Mouse (Mus musculus) spleen, adult 10 weeks (tissue): Measurements from ENCODE around the gene Gm19668. TPM values are rescaled to one million over a fixed set of nuclear protein-coding genes. Genes with fewer than 3 reads are reported as not detected.

Experiments
- polyA plus RNA-seq: library from polyadenylated mRNA; stranded (reverse); fragments of 350-450 nt; fragmentation: Illumina TruSeq; extraction: RNeasy Lipid Tissue Mini Kit (QIAGEN cat#74804); gene quantifications from one replicate; pipeline ENCODE4 v1.2.3, GENCODE M21; 2015; ENCODE audit warnings: low replicate concordance; ENCODE audit not compliant: insufficient read depth

The Gm19668 gene
- polyA plus RNA-seq: not detected

DNA sequence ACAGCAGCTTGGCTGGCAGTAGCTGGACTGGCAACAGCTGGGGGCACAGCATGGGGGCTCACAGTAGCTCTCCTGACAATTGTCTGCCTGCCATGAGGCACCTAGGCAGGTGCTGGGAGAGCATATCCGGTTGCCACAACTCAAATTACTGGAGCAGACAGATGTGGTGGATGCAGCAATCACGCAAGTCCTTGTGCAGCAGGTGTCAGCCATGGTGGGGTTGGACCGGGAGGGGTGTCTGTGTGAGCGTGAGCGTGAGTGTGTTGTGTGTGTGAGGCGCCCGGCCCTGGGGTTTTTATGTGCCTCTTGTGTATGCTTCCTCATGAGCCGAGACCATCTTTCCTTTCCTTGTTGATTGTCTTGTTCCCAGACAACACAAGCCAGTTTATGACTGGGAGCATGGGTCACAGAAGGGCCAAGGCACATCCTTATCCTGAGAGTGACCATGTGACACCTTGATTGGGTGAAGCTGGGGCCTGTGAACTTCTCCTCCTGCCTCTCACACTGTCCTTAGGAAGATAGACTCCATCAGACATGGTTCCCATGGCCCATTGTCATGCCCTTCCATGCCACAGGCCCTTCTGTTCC, at the start of gene Gm19668:
TSS of gene Gm19668 (minus strand) at position 213 of the 588 bp plus-strand sequence.

GRCm38 (mm10) chr10:77846503-77846902, 47.6 kb upstream of the Gm19668 start, which contains the start of gene Gm36176:
Gm36176 (plus strand) TSS chr10:77846803.

DNA sequence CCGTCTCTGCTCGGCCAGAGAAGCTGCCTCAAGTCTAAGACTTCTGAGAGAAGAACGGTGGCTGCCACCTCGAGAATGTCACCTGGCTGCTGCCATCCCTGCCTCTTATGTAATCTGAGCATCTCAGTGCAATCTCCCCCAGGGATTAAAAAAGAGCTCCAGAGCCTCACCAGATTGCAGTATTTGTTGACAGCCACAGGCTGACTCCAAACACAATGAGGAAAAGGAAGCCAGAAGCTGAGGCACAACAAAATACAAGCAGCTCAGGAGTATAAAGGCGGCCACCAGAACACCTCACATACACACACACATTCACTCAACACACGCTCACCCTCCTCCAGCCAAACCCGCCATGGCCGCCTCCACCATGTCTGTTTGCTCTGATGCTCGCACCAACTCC, 36.7 kb upstream of the Gm19668 start, which contains the start of gene Krtap10-10:
TSS of gene Krtap10-10 (plus strand) at position 301 of the 400 bp plus-strand sequence.

GRCm38 (mm10) chr10:77826951-77827350, 28.0 kb upstream of the Gm19668 start, which contains the start of gene Krtap10-4:
Krtap10-4 (minus strand) TSS chr10:77827095.

GRCm38 (mm10) chr10:77814382-77814781, 15.4 kb upstream of the Gm19668 start, which contains the start of gene Gm2696:
Gm2696 (plus strand) TSS chr10:77814682.

GRCm38 (mm10) chr10:77811743-77812142, 12.8 kb upstream of the Gm19668 start, which contains the start of gene Gm9507:
Gm9507 (minus strand) TSS chr10:77811843.

DNA sequence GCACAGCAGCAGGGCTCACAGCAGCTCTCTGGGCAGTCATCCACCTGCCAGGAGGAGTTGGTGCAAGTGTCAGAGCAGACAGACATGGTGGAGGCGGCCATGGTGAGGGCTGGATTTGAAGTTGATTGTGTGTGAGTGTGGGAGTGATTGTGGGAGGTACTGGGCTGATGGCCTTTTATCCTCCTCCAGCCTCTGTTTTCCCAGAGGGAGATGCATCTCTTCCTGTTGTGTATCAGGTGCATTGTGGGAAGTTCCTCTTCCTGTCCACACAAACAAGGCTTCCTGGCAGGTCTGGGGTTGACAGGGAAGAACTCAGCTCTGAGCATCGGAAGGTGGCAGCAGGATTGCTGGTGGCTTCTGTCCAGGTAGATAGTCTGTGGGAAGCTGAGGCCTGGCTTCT, 4.0 kb downstream of the Gm19668 start, which contains the start of gene Gm9639:
TSS of gene Gm9639 (minus strand) at position 101 of the 400 bp plus-strand sequence.

GRCm38 (mm10) chr10:77787876-77788275, 11.1 kb downstream of the Gm19668 start, which contains the start of gene Gm7137:
Gm7137 (minus strand) TSS chr10:77788200.

GRCm38 (mm10) chr10:77782442-77782841, 16.5 kb downstream of the Gm19668 start, which contains the start of gene Gm3250:
Gm3250 (minus strand) TSS chr10:77782542.

DNA sequence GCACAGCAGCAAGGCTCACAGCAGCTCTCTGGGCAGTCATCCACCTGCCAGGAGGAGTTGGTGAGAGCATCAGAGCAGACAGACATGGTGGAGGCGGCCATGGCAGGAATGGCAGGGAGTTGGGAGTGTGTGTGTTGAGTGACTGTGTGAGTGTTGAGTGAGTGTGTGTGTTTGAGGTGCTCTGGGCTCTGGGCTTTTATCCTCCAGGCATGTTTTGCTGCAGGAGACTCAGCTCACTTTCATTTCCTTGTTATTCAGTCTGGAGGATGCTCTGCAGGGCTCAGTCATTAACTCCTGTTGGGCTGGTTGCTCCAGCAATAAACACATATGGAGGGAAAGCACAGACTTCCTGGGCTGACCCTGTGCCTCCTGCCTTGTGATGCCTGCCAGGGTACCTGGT, 22.1 kb downstream of the Gm19668 start, which contains the start of gene Gm7138:
TSS of gene Gm7138 (minus strand) at position 101 of the 400 bp plus-strand sequence.

GRCm38 (mm10) chr10:77771225-77771624, 27.7 kb downstream of the Gm19668 start, which contains the start of gene Gm3238:
Gm3238 (minus strand) TSS chr10:77771325.

GRCm38 (mm10) chr10:77759582-77759981, 39.4 kb downstream of the Gm19668 start, which contains the start of gene Gm3233:
Gm3233 (minus strand) TSS chr10:77759682.

DNA sequence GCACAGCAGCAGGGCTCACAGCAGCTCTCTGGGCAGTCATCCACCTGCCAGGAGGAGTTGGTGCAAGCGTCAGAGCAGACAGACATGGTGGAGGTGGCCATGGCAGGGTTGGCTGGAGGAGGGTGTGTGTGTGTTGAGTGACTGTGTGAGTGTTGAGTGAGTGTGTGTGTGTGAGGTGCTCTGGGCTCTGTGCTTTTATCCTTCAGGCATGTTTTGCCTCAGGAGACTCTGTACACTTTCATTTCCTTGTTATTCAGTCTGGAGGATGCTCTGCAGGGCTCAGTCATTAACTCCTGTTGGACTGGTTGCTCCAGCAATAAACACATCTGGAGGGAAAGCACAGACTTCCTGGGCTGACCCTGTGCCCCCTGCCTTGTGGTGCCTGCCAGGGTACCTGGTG, 47.7 kb downstream of the Gm19668 start, which contains the start of gene Gm9736:
TSS of gene Gm9736 (minus strand) at position 101 of the 400 bp plus-strand sequence.

Other genes with a start within 250 kb of the Gm19668 start
- gene Pttg1ip, start 217.4 kb downstream of the Gm19668 start, polyA plus RNA-seq: 83.9 TPM
- gene Sumo3, start 193.0 kb downstream of the Gm19668 start, polyA plus RNA-seq: 158 TPM
- gene Gm49325, start 192.9 kb downstream of the Gm19668 start, polyA plus RNA-seq: not detected
- 33.2 TPM for gene Ube2g2, start 176.9 kb downstream of the Gm19668 start, polyA plus RNA-seq
- 0.23 TPM for gene Tspear, start 112.6 kb downstream of the Gm19668 start, polyA plus RNA-seq
- gene Gm19402, start 108.4 kb downstream of the Gm19668 start, polyA plus RNA-seq: not detected
- gene Gm9508, start 101.9 kb downstream of the Gm19668 start, polyA plus RNA-seq: not detected
- not detected for gene Gm10272, start 92.5 kb downstream of the Gm19668 start, polyA plus RNA-seq
- not detected for gene Gm10024, start 87.7 kb downstream of the Gm19668 start, polyA plus RNA-seq
- not detected for gene Gm10142, start 83.3 kb downstream of the Gm19668 start, polyA plus RNA-seq
- gene Krtap12-1, start 78.5 kb downstream of the Gm19668 start, polyA plus RNA-seq: not detected
- gene Gm10100, start 72.6 kb downstream of the Gm19668 start, polyA plus RNA-seq: not detected
- gene Gm18596, start 56.5 kb downstream of the Gm19668 start, polyA plus RNA-seq: not detected
- gene Gm9736, start 47.8 kb downstream of the Gm19668 start, polyA plus RNA-seq: not detected
- not detected for gene Gm3233, start 39.5 kb downstream of the Gm19668 start, polyA plus RNA-seq
- gene Gm3238, start 27.8 kb downstream of the Gm19668 start, polyA plus RNA-seq: not detected
- gene Gm7138, start 22.2 kb downstream of the Gm19668 start, polyA plus RNA-seq: not detected
- gene Gm3250, start 16.6 kb downstream of the Gm19668 start, polyA plus RNA-seq: not detected
- gene Gm7137, start 10.9 kb downstream of the Gm19668 start, polyA plus RNA-seq: not detected
- gene Gm9639, start 4.1 kb downstream of the Gm19668 start, polyA plus RNA-seq: not detected
- not detected for gene Gm9507, start 12.7 kb upstream of the Gm19668 start, polyA plus RNA-seq
- not detected for gene Gm2696, start 15.5 kb upstream of the Gm19668 start, polyA plus RNA-seq
- not detected for gene Krtap10-4, start 28.0 kb upstream of the Gm19668 start, polyA plus RNA-seq
- gene Krtap10-10, start 36.8 kb upstream of the Gm19668 start, polyA plus RNA-seq: not detected
- gene Gm36176, start 47.7 kb upstream of the Gm19668 start, polyA plus RNA-seq: not detected
- not detected for gene Gm10318, start 53.7 kb upstream of the Gm19668 start, polyA plus RNA-seq
- gene Gm3285, start 62.8 kb upstream of the Gm19668 start, polyA plus RNA-seq: not detected
- 1.2 TPM for gene Lrrc3, start 103.4 kb upstream of the Gm19668 start, polyA plus RNA-seq
- 66.5 TPM for gene Trpm2, start 171.4 kb upstream of the Gm19668 start, polyA plus RNA-seq
- 4.4 TPM for gene 1810043G02Rik, start 179.4 kb upstream of the Gm19668 start, polyA plus RNA-seq
- 8.5 TPM for gene Pfkl, start 210.9 kb upstream of the Gm19668 start, polyA plus RNA-seq
- not detected for gene Dnmt3l, start 242.8 kb upstream of the Gm19668 start, polyA plus RNA-seq
- 1.9 TPM for gene Aire, start 244.5 kb upstream of the Gm19668 start, polyA plus RNA-seq